Mouse (Mus musculus): ENCODE data around the gene Ublcp1.

Gene Ublcp1

DNA sequence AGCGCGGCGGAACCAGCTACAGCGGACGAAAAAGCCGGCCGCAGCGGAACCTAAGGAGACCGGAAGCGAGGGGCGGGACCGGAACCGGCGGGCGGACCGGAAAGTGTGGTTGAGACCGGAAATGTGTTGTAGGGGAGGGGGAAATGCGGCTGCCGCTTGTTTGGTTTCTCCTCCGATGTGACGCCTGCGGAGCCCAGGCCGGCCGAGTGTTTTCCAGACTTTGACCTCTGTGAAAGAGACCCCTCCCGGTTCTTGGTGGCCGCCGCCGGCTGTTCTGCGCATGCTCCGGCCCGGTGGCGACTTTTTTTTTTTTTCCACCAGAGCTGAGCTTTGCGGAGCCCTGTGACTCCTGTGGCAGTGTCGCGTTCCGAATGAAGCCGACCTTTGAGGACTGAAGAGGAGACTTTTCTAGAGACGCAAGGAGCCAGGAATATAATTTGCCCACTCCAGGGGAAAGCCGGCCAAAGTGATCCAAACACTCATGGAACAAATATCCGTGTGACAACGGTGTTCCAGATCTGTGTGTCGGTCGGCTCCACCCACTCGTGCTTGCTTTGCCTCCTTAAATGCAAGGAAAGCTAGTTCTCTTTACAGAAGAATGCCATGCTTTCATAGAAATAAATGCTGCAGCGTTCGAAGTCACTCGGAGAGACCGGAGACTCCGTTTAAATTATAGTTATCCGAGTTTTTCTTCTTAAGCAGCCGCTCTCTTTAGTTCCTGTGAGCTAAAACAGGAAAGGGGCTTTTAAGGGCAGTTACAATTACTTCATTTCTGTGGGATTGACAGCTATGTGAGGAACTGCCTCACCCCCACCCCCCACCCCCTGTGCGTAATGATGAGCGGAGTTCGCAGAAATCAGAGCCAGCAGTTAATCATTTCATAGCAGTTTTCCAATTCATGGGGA is at the start of gene Ublcp1:
TSS of gene Ublcp1 (minus strand) at position 67 of the 905 bp plus-strand sequence.
- peak; percentile 96 to 97 for DNase-seq

GRCm38 (mm10) chr11:44519096-44519949 is 49.0 kb upstream of the Ublcp1 start:
- DNase-seq, result peak; percentile 33 to 57

DNA sequence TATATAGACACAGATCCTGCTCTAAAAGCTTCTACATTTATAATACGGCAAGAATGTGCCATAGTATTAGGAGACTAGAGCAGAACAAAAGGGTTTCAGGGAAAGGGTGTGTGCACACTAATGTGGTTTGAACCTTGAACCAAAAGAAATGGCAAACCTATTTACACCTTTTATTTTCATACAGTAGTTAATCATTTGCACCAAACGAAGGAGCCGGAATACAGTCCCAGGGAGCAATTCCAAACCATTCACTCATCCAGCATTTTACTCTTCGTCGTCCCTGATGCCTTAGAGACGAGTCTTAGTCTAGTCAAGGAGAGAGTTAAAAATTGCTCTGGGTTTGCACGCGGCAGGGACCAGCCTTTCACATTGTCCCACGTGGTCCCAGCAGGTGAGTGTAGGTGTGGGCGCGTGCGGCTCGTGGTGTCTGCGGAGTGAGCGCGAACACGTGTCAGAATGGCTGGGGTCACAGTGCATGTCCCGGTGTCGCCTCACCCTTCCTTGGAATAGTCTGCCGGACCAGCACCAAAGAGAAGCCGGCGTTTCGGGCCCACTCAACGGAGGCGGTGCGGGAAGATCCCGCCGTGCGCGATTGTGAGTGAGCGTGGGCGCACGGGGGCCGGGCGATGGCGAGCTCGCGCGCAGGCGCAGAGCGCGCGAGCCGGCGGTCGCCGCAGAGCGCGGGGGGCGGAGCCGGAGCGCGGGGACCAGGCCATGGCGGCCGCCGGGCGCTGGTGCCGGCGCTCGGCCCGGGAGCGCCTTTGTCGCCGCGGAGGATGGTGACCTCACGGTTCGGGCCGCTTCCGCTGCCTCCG is 48.2 kb upstream of the Ublcp1 start, which contains the start of gene Rnf145:
TSS of gene Rnf145 (plus strand) at position 684 of the 815 bp plus-strand sequence.
- DNase-seq, result peak; percentile 69 to 86

DNA sequence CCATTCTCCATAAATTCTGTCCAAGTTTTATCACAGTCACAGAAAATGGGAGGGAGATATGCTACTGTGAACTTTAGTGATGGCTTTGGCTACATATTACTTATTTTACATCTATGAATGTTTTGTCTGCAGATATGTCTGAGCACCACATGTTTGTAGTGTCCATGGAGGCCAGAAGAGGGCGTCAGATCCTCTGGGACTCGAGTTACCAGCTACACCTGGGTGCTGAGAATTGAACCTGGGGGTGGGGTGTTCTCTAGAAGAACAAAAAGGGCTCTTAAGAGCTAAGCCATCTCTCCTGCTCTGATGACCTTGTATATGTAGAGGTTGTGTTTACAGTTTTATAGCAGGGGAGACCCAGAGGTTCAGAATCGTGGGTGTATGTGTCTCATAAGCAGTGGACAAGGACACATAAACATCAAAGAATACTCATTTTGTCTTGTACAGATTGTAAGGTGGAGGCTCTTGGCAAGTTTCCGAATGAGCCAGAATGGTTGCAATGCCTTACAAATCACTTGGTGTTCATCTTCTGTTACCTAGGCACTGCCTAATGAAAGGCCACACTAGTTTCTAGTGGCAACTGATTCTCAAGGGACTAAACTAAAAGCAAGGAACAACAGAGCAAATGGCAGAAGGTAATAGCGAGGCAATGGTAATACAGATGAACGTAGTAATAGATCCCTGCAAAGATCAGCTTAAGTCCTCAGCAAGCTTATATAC is 47.4 kb upstream of the Ublcp1 start:
- DNase-seq, result no peak

GRCm38 (mm10) chr11:44516362-44516761 is 46.1 kb upstream of the Ublcp1 start:
- DNase-seq, result no peak

DNA sequence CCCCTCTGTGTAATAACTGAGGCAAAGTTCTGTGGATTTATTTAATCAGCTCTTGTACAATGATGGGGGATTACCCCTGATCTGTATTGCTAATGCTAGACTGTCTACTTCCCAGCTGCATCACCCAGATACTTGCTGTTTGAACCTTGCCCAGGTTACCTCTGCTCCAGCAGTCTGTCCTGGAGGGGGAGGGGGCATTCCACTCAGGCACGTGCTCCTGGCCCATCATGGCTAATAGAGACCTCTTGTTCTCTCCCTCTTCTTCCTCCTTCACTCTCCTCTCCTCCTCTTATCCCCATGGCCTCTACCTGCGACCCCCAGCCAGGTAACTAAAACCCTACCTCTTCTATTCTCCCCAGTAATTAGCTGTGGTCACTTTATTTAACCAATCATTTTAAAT is 44.4 kb upstream of the Ublcp1 start:
- DNase-seq, result peak; percentile 71 to 87

GRCm38 (mm10) chr11:44513026-44513422 is 42.7 kb upstream of the Ublcp1 start:
- no peak for DNase-seq

DNA sequence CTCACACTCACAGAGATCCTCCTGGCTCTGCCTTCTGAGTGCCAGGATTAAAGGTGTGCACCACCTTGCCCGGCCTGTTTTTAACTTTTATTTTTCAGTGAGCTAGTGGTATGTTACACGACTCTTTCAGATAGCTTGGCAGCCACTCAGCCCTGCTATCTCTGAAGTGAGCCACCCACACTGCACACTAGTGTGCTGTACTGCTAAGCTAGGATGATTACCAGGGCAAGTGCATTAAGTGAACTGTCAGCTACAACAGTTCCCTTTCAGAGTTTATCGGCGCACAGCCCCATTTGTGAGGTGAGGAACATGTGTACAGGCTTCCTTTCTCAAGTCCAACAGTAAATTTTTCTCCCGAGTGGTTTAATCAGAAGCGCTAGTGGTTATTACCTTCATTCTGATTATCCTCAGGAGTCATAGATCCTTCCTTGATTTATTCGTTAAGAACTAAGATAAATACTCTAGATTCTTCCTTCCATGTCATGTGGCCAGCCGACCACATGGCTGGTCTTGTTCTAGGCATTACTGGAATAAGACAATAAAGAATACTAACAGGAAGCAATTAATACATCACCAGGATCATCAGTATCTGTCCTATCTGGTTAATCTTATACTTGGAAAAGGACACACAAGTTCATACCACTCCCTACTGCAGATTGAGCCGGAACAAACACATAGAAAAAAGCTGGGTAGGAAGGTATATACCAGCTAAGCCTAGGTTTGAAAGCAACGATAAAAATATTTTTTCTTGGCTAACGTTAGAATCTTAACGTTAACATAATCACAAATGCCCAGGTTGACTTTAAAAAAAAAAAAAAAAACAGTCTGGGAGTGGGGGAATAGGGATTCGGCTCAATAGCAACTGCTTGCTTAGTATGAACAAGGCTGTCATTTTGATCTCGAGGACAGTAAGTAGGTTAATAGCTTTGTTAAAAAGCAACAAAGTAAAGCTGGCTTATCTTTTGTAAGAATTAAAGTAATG is 42.0 kb upstream of the Ublcp1 start:
- peak in 1 of 2 experiments; percentile 43 for DNase-seq

DNA sequence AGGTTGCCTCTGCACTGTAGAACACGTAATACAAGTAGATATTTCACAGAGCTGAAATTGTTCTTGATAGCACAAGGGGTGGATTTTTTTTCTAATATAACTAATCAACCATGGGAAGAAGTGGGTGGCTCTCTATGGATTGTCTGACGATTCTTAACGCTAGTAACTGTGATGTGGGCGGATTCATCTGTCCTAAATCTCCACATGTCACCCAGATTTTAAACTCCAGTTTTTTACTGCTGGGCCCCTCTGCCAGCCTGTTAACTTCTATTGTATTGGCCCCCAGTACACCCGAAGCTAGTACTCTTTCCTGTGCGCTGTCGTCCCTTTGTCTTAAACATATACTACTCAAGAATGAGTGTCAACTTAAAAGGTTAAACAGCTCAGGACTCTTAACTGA is 40.1 kb upstream of the Ublcp1 start:
- no peak for DNase-seq

- no peak for DNase-seq
Measured at GRCm38 (mm10) chr11:44509906-44510305, 39.6 kb upstream of the Ublcp1 start.

- DNase-seq, result no peak
Measured at GRCm38 (mm10) chr11:44508876-44509275, 38.6 kb upstream of the Ublcp1 start.

DNA sequence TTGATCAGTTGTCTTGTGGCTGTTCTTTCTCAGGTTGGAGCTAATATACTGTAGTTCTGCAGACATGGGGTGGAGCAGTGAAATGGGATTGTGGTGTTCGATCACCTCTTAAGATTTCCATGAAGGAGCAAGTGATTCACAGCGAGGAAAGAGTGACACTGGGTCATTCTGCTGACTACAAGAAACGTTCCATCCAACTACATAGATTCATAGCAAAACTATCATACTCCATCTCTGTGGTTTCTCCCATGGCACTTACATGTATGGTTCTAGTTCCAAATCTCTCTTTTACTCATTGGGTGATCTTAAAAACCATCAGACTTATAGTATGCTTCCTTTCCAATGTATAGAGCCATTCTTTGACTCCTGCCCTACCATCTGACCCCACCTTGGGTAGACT is 34.5 kb upstream of the Ublcp1 start:
- no peak for DNase-seq

- DNase-seq, result no peak
Measured at GRCm38 (mm10) chr11:44504146-44504545, 33.8 kb upstream of the Ublcp1 start.

- DNase-seq, result no peak
Measured at GRCm38 (mm10) chr11:44502931-44503330, 32.6 kb upstream of the Ublcp1 start.

DNA sequence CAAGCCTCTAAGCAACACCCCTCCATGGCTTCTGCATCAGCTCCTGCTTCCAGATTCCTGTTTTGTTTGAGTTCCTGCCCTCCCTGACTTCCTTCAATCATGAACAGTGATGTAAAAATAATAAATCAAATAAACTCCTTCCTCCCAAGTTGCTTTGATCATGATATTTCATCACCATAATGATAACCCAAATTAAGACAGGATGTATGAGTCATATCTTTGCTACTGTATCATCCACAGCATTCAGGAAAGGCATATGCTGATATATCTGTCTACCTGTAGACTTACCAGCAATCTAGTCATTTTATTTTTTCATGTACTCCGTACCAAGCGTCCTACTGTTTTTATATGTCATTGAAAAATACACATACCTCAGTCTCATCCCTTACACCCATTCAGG is 31.2 kb upstream of the Ublcp1 start:
- DNase-seq, result no peak

DNA sequence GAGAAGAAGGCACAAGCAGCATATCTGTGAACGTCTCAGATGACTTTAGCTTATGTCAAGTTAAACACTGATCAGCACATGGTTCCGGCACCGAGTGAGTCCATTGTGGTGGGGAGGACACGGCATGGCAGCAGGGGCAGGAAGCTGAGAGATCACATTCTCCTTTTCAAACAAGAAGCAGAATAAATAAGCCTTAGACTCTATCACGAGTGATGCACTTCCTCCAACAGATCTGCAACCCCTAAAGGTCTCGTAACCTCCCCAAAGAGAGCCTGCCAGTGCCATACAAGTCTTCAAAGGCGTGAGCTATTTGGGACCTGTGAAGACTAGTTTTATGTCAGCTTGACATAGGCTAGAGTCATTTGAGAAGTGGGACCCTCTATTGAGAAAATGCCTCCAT is 30.7 kb upstream of the Ublcp1 start:
- DNase-seq, result no peak

DNA sequence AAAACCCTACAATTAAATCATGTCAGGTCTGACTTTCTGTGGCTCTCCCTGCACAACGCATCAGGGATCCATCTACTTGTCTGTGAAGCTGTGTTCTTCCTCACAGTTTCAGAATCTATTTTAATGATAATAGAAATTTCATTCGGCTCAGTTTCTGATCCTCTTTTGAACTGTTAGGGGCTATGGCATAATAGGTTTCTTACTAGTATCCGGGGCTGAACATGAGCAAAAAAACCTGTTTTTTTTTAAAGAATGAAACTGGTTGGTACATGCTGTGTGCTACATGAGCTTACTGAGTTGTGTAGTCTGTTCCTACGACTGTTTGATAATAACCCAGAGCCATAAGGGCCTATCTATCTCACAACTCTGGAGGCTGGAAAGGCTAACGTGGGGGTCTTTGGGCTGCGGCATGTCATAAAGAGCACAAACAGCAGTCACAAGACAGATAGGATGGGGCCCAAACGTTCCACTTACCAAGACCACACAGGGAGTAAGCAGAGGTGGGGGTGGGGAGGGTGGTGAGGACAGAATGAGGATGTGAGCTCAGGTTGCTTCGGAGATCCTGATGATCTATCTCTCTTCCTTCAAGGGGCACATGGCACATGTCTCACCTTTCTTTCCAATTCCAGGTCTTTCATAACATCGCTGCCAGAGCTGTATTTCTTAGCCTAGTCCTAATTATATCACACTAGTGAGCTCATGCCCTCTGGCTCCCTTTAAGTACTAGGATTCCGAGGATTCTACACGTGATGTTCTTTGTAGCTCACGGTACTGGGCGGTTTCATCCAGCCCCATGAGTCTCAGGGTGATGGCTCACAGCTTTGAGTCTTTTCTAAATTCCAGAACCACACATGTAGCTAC is 28.3 kb upstream of the Ublcp1 start:
- no peak for DNase-seq

GRCm38 (mm10) chr11:44496217-44496616 is 25.9 kb upstream of the Ublcp1 start:
- DNase-seq, result peak; percentile 8 to 41

DNA sequence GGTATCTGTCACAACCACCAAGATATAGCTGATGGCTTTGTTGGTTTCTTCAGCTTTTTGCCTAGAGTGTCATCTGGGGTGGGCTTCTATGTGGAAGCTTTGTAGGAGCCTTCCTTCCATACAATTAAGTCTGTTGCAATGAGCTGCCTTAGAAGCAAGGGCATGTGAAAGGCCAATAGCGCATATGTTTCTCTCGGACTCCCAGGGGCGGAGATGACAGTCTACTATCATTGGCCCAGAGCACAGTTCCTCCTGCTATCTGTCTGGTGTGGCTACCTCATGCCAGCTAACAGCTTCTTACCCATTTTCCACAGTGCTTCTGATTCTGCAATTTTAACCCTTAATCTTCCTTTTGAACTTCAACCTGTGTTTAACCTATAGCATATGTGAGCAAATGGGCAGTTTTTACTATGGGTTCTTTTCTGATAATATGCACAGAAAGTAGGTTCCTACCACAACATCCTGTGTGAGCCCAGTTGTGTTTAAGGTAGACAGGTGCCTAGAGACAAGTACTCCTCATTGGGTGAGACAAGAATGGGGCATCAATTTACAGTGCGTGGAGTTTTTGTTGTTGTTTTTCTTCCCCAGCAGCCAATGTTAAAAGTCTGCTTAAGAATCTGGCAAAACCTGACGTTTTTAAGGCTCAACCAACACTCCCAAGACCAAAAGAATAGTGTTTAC is 24.5 kb upstream of the Ublcp1 start:
- DNase-seq, result no peak

Data from kidney, postnatal 25 days (tissue).